Mouse (Mus musculus): ENCODE results near the gene Top3b. TPM values are rescaled to one million over a fixed set of nuclear protein-coding genes. Genes with fewer than 3 reads are reported as not detected.

Gene Top3b
- polyA plus RNA-seq, 1 experiment from 2014 or later, result 53.5 TPM

- 95% methylated on average over 9 of the region's 9 CpGs for WGBS
- no peak overlapping the region for H3K27ac ChIP-seq
- no peaks in the 10 kb centered on the region for H3K27me3 ChIP-seq (replicated peaks)
Observed at GRCm38 (mm10) chr16:16939543-16939942, 69.0 kb downstream of the Top3b start.

GRCm38 (mm10) chr16:16941078-16941477, 70.5 kb downstream of the Top3b start:
- H3K4me1 ChIP-seq, result no peaks in the 10 kb centered on the region
- H3K4me3 ChIP-seq (replicated peaks), result no peak overlapping the region
- H3K36me3 ChIP-seq, result no peaks in the 10 kb centered on the region
- no peak for ATAC-seq (ENCODE audit: insufficient read depth, low FRiP score, low read depth)
- no peak overlapping the region for H3K4me2 ChIP-seq
- H3K27me3 ChIP-seq (replicated peaks), result no peaks in the 10 kb centered on the region
- no peaks in the 10 kb centered on the region for H3K9me3 ChIP-seq
- H3K27ac ChIP-seq, result no peak overlapping the region
- H3K9ac ChIP-seq, result no peak overlapping the region
- 91% methylated on average over 2 of the region's 2 CpGs for WGBS

More at GRCm38 (mm10) chr16:16939543-16939942, 69.0 kb downstream of the Top3b start:
- H3K9ac ChIP-seq, result no peak overlapping the region
- H3K36me3 ChIP-seq, result no peaks in the 10 kb centered on the region
- ATAC-seq (ENCODE audit: insufficient read depth, low FRiP score, low read depth), result no peak
- no peak overlapping the region for H3K4me3 ChIP-seq (replicated peaks)
- H3K4me2 ChIP-seq, result no peak overlapping the region
- no peaks in the 10 kb centered on the region for H3K4me1 ChIP-seq
- H3K9me3 ChIP-seq, result no peaks in the 10 kb centered on the region

Other genes with a start within 250 kb of the Top3b start
- gene Olfr19, start 194.3 kb upstream of the Top3b start, polyA plus RNA-seq (2015; fragmentation: Nextera tagmentation; extraction: Ambion mirVana), result not detected in 2 replicates
- 0.24 and 0.27 TPM in 2 replicates for gene Spag6l, start 41.3 kb upstream of the Top3b start, polyA plus RNA-seq (2015; fragmentation: Nextera tagmentation; extraction: Ambion mirVana)
- gene Igll1, start 6.8 kb upstream of the Top3b start, polyA plus RNA-seq (2015; fragmentation: Nextera tagmentation; extraction: Ambion mirVana), result 1.2 and 1.6 TPM in 2 replicates
- 3.0 and 3.9 TPM in 2 replicates for gene Vpreb1, start 107 bp downstream of the Top3b start, polyA plus RNA-seq (2015; fragmentation: Nextera tagmentation; extraction: Ambion mirVana)
- gene Ppm1f, start 25.7 kb downstream of the Top3b start, polyA plus RNA-seq (2015; fragmentation: Nextera tagmentation; extraction: Ambion mirVana), result 17.9 and 21.0 TPM in 2 replicates
- 153 and 156 TPM in 2 replicates for gene Mapk1, start 112.6 kb downstream of the Top3b start, polyA plus RNA-seq (2015; fragmentation: Nextera tagmentation; extraction: Ambion mirVana)
- gene Ypel1, start 199.0 kb downstream of the Top3b start, polyA plus RNA-seq (2015; fragmentation: Nextera tagmentation; extraction: Ambion mirVana), result 16.9 and 20.7 TPM in 2 replicates
- gene Ppil2, start 240.5 kb downstream of the Top3b start, polyA plus RNA-seq (2015; fragmentation: Nextera tagmentation; extraction: Ambion mirVana), result 118 and 131 TPM in 2 replicates

Data from stomach, embryonic 15.5 days (tissue).